Mouse (Mus musculus) spleen, embryonic (tissue): ENCODE results near the gene Lman1l.

Experiments used
- CTCF ChIA-PET: fragments of 350-600 bp; sonication (Branson Sonifier 250); formaldehyde crosslinking; loops from one replicate; lab custom pipeline; 2022; lab: Charles Lee

Gene Lman1l

DNA sequence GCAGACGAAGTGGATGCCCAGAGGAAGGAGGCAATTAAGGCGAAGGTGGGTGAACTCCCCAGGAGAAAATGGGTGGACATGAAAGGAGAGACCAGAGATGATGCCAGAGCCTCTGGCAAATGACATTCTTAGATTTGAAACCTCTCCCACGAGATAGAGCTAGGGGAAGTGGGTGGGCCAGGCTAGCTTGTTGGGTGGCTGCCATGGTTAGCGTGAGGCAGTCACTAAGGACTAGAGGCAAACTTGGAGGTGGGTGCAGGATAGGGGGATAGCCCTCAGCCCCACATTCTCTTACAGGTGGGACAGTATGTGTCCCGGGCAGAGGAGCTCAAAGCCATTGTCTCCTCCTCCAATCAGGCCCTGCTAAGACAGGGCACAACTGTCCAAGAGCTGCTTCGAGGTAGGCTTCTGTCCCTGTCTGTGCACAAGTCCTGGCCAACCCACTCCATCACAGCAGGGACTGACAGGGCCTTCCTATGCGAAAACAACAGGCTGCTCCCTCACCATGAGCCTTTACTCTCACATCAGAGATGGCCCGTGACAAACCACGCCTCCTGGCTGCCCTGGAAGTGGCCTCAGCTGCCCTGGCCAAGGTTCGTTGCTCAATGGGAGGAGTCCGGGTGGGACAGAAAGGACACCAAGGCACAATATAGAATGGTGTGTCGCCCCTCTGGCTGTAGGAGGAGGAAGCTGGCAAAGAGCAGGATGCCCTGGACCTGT is 27.0 kb downstream of the Lman1l start:
- CTCF ChIA-PET: interaction anchor here (0.5 to 0.6 kb wide), 2 partner anchors 27 to 152 kb away, joined by 6 to 8 read pairs; partner anchors contain the start of gene Lman1l

DNA sequence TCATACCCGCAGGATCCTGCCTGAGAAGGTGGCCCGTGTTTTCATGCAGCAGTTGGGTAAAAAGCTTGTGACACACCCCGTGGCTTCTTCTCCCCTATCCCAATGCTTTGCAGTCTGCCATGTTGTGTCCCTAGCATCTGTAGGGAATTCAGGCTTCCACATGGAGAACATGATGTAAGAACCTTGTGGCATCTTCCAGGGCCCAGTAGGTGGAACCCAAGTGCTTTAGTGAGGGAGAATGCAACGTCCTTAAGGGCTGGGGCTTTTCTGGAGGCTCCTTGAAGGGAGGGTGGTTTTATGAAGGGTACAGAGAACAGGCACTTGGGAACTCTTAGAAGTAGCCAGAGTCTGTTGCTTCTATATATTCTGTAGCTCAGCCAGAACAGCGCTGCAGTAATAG is 29.8 kb downstream of the Lman1l start:
- CTCF ChIA-PET: no interaction called here

DNA sequence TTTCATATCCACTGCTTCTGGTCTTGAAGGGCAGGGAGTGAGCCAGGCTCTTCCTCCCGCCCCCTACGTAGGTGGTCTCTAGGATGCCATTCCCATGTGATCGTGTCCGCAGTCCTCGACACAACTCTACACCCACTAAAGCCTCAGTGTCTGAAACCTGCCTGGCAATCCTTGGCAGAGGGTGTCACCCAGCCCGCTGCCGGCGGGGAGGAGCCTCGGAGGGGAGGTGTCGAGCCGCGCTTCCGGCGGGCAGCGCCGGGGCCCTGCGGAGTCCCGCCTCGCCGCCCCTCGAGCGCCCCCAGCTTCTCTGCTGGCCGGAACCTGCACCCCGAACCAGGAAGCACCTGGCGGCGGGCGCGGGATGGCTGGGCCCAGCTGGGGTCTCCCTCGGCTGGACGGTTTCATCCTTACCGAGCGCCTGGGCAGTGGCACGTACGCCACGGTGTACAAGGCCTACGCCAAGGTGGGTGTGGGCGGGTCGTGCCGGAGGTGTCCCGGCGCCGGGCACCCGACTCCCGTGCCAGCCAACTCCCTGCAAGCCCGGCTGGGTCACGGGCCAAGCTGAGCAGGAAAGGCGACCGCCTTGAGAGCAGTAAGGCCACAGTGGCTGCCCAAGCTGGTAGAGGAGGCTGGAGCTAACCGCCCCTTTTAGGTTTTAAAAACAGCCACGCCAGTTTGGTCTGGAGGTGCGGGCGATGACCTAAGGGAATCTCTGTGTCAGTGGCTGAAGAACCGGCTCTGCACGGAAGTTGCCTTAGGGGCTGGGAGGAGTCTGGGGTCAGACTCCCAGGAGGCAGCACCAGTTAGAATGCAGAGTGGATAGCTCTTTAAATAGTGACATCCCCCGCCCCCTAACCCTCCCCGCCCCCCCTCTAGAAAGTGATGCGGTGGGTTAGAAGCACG is 31.1 kb downstream of the Lman1l start, which contains the start of gene Ulk3:
Gene Ulk3, plus strand, starts transcription at position 229 of the 903 bp plus-strand sequence.
- CTCF ChIA-PET: interaction anchor here (0.8 to 1.1 kb wide), 3 partner anchors 49 to 71 kb away, joined by 3 to 4 read pairs (median 3); no protein-coding TSS in a partner anchor

DNA sequence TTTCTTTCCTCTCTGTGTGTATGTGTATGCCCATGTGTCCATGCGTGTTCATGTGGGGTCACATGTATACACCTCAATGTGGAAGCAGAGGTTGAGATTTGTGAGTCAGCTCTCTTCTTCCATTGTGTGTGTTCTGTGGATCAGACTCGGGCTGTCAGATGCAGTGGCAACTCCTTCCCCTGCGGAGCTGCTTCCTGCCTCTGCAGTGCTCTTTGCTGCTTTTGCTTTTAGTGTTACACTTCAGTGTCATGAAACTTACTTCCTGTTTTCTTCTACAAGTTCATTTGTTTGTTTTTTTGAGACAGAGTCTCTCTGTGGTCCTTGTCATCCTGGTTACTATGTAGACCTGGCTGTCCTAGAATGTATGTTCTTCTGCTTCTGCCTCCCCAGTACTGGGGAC is 35.6 kb downstream of the Lman1l start:
- CTCF ChIA-PET: no interaction called here

DNA sequence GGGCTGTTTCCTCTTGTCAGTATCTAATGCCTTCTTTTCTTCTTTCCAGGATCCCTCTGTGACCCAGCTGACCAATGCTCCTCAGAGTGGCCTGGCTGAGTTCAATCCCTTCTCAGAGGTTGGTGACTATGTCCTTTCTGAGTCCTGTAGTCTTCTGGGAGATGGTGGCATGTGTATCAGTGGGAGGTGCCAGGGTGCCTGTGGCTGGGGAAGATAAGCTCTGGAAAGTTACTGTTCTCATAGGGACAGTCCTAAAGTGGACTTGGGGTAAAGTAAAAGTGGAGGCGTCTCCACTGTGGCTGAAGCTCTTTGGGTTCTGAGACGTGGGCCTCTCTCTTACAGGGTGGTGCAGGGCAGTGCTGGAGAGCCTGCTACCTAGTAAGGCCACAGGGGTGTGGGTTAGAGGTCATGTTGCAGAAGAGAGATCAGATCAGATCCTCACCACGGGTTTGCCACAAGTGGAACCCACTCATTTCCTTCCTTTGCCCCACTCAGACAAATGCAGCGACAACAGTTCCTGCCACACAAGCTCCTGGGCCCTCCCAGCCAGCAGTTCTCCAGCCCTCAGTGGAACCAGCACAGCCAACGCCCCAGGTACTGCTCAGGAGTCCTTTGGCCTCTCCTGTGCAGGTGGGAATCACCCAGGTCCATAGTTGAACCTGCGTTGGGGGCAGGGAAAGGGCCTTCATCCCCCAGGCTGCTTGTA is 43.3 kb downstream of the Lman1l start:
- CTCF ChIA-PET: interaction anchor here (0.5 kb wide), 1 partner anchor 34 kb away, joined by 8 read pairs; no protein-coding TSS in a partner anchor

DNA sequence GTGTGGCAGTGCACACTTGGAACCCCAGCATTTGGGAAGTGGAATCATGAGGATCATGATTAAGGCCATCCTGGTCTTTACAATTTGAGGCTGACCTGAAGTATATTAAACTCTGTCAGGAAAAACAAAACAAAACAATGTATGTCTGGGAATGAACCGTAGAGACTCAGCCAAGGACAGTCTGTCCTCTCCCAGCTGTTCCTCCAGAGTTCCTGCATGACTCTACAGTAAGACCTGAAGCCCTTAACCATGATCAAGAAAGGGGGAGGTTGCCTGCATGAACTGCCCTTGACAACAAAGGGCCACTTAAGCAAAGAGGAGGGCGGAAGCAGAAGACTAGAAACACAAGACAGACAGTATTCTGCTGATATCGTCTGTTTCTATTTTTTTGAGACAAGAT is 45.0 kb downstream of the Lman1l start:
- CTCF ChIA-PET: no interaction called here

DNA sequence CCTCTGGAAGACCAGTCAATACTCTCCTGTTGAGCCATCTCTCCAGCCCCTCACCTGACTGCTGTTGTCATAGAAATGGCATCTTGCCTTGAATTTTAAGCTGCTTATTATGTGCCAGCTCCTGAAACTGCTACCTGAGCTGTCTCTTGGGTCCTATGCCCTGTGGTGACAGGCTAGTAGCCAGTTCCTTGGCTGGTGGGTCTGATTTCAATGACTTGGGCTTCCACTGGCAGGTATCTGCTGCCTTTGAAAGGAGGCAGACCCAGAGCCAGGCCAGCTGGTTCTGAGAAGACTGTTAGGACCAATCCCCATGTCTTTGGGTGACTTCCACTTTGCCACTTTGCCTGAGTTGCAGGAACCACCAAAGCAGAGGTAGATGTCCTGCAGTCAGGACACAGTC is 46.2 kb downstream of the Lman1l start:
- CTCF ChIA-PET: no interaction called here

DNA sequence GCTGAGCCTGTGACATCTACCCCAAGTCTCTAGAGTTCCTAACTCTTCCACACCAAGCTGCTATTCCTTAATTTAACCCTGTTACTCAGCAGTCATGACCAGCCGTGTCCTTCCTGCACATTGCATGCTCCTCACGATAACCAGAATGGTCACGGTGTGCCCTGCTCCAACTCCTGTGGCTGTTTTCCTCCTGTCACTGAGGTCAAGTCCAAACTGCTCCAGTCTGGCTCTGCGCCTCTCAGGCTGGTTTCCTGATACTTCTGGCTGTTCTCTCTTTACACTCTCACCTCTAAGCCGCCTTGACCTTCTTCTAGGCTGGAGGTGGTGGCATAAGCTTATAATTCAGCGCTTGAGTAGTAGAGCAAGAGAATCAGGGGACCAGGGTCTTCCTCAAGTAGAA is 52.1 kb downstream of the Lman1l start:
- CTCF ChIA-PET: interaction anchor here (0.5 kb wide), 1 partner anchor 70 kb away, joined by 4 read pairs; no protein-coding TSS in a partner anchor

DNA sequence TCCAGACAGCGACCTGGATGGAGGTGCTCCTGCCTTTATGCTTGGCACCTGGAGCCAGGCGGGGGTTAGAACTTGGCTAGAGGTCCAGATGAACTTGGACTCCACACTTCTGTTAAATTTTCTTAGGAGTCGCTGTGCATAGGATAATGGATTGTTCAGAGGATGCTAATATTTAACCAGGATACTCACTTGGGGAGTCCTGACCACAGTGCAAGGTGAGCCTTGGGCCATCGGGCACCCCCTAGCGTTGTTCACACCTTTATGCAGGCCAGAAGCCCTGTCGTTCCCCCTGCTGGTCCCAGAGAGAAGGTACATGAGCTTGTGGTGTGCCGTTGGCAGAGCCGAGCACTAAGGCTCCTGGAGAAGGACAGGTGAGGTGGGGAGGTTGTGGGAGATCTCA is 53.7 kb downstream of the Lman1l start:
- CTCF ChIA-PET: interaction anchor here (1.4 kb wide), 1 partner anchor 13 kb away, joined by 15 read pairs; no protein-coding TSS in a partner anchor

DNA sequence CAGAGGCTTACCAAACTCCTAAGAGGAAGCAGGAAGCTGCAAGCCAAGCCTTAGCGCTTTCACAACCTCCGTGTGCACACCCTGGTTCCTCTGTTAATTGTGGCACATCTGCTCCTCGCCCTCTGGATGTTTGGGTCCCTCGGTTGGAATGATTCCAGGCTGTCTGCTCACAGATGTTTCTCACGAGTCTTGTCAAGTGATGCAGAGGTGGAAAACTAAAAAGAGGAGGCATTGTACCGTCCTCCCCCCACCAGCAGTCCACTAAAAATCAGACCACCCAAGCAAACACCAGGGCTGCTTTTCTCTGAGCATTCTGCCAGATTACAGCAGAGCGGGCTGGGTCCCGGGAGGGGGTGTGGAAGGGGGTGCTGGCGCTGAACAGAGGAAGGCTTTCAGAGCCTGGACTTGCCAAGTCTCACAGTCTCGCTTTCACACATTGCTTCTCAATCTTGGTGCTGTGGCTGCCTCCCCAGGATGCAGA is 54.8 kb downstream of the Lman1l start:
- CTCF ChIA-PET: no interaction called here

DNA sequence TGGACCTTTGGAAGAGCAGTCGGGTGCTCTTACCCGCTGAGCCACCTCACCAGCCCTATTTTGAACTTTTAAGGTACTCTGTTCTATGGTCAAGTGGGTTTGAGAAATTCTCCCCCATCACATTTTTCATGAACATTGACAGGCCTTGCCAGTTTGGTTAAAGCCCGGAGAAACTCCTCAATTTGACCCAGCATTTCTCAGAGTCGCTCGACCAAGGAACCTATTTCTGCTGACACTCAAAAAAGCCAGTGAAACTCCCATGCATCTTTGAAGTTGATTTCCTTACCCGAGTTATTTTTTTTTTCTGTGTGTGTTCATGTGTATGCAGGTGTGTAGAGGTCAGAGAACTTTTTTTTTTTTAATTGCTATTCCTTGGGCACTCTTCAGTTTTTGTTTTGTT is 56.0 kb downstream of the Lman1l start:
- CTCF ChIA-PET: interaction anchor here (0.7 kb wide), 1 partner anchor 16 kb away, joined by 3 read pairs; no protein-coding TSS in a partner anchor

DNA sequence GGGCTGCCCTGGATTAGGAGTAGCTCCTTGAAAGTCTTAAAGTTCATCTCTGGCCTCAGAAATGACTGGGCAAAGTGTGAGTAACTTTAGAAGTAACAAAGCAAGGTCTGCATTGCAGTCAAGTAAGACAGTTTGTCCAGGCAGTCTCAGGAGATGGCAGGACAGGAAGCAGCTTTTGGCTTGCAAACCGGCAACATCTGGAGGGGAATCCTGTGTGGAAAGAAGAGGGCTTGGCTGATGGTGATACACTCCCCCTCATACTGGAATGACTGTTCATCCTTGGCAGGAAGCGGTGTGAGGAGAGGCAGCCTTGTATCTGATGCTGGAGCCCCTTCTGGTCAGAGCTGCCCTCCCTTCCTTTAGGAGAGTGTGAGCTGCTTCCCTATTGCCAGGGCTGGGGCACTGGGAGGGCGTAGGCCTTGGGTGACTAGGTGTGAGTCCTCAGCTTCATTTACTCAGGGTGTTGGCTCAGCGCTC is 57.6 kb downstream of the Lman1l start:
- CTCF ChIA-PET: interaction anchor here (0.6 kb wide), 1 partner anchor 21 kb away, joined by 5 read pairs; no protein-coding TSS in a partner anchor

DNA sequence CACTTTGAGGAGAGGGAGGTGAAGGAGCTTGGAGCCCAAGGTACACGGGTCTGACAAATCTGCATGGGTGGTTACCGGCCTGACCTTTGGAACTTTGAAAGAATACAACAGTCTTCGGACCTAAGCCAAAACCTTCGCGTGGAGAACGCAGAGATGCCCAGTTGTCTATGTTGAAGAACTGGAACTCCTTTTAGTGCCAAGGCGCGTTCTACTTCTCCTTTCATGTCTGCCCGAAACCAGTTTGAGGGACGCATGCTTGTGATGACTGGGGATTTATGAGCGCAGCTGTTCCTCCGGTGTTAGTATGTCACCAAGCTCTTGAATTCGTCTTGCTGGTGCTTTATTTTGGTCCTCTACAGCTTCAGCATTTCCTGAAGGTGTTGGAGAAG is 58.9 kb downstream of the Lman1l start:
- CTCF ChIA-PET: interaction anchor here (0.9 kb wide), 1 partner anchor 84 kb away, joined by 3 read pairs; no protein-coding TSS in a partner anchor

DNA sequence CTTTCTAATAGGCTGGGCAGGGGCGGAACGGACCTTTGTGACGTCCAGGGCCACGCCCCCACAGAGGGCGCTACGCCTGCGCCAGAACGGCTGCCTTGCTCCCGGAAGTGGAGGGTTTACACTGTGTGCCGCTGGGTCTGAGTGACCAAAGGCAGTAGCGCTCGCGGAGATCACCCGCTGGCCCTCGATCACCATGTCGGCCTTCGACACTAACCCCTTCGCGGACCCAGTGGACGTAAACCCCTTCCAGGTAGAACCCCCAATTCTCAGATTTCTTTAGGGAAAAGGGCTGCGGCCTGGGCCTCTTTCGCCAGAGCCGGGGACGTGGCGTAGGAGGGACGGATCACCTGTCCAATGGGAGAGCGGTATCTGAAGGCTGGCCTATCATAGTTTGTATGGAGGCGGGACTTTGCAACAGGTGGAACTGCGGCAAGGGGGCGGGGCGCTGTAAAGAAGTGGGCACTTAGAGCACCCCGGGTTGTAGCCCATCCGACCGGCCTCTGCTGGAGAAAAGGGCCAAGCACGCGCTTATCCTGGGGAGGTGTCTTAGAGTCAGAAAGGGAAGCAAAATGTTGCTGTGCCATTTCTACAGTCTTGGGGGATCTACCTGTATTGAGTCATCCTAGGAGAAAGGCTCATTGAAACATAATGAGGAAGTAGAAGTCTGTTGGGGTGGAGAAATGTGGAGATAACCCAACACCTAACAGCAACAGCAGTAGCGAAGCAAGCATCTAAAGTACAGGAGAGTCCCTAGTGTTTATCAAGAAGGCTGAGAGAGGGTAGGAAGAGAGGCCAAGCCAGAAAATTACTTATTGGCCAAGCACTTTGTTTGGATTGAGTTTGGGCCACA is 59.5 kb downstream of the Lman1l start, which contains the start of gene Scamp2:
Gene Scamp2, plus strand, starts transcription at position 83 of the 850 bp plus-strand sequence.
- CTCF ChIA-PET: interaction anchor here (0.9 kb wide), 1 partner anchor 85 kb away, joined by 3 read pairs; no protein-coding TSS in a partner anchor

DNA sequence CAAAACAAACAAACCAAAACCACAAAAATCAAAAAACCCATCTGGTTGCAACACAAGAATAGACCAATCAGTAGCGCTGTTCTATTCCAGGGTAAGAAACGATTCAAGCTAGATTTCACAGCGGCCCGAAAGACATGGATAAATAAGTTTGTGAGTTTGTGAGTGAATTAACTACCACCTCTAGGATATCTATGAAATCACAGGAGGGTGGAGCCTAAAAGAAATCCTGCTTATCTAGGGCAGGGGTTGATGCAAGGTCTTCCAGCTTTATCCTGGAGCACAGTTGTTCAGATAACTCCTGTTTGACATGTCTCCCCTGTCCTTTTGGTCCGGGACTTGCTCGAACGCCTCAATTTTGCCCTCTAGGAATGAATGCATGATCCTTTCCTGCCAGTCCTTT is 60.3 kb downstream of the Lman1l start:
- CTCF ChIA-PET: interaction anchor here (0.5 to 0.7 kb wide), 4 partner anchors 11 to 215 kb away, joined by 3 to 13 read pairs (median 3); no protein-coding TSS in a partner anchor

DNA sequence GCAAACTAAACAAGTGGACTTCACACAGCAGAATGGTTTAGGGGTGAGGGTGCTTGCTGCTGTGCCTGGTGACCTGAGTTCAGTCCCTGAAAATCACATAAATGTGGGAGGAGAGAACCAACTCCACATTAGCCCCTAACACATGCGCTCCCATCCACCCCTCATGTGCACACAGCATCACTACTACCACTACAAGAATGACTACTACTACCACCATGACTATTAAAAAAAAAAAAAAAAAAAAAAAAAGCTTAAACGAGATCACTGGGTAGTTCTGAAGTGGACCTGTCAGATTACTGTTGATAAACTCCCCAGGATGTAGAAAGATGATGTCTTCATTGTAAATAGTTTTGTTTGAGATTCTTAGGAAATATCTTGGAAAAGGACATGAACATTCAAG is 61.0 kb downstream of the Lman1l start:
- CTCF ChIA-PET: interaction anchor here (0.5 to 0.7 kb wide), 4 partner anchors 10 to 216 kb away, joined by 3 to 13 read pairs (median 3); no protein-coding TSS in a partner anchor

DNA sequence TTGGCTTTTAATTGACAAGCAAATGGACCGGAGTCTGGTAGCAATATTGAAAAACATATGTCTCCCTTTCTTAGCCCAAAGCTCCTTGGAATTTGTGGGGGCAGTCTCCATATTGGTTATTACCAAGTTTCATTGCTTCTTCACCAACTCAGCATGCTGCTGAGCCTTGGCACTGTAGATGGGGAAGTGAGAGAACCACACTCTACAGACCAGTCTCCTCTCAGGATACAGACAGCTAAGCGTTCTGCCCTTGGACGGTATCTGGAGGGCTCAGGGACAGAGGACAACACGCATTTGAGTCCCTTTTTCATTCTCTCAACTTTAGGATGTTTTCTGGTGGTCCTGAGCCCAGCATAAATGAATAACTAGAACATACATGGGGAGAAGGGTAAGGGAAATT is 61.9 kb downstream of the Lman1l start:
- CTCF ChIA-PET: interaction anchor here (0.6 kb wide), 1 partner anchor 262 kb away, joined by 3 read pairs; no protein-coding TSS in a partner anchor

DNA sequence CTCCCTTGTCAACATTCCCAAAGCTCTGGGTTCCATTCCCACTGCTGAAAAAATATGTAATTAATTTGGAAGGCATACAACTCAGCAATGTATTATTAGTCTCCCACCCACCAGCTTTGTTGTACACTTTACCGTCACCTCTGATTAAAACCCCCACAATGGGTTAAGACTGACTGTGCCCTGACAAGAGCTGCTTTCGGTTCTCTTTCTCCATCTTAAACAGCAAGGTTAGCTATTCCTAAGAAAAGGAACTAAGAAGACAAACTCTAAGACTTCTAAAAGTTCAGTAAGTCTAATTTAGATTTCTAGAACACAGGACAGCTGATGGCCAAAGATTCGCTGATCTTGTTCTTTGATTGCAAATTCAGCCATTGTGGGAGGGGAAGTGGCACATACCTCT is 63.4 kb downstream of the Lman1l start:
- CTCF ChIA-PET: interaction anchor here (0.6 to 0.7 kb wide), 2 partner anchors 51 to 94 kb away, joined by 4 read pairs; no protein-coding TSS in a partner anchor
